Mouse (Mus musculus): ENCODE measurements around the gene Plekhn1. TPM values are rescaled to one million over a fixed set of nuclear protein-coding genes. Genes with fewer than 3 reads are reported as not detected.
A peak's percentile ranks its signal among the peaks of the same experiment; 100 is the strongest.

The Plekhn1 gene
- polyA plus RNA-seq, 1 experiment from 2014 or later: 29.0 TPM

- Histone ChIP-seq H3K27ac (replicated peaks) (peak overlapping the region; percentile 53), H3K9ac (replicated peaks) (peak overlapping the region; percentile 56), H3K27me3 (no peaks in the 10 kb centered on the region; the same call in 1 of the 2 replicates), H3K4me1 (peaks cover 27% of the 10 kb centered on the region), H3K4me3 (peak overlapping the region; percentile 54), H3K9me3 (no peaks in the 10 kb centered on the region), H3K4me2 (replicated peaks) (peak overlapping the region; percentile 93), H3K36me3 (no peaks in the 10 kb centered on the region)
- WGBS: under 1% methylated on average over 49 of the region's 49 CpGs
- ATAC-seq (replicated peaks): peak; percentile 53; the same call in 1 of the 2 replicates
Measured at GRCm38 (mm10) chr4:156203413-156204131, 31.1 kb downstream of the Plekhn1 start.

DNA sequence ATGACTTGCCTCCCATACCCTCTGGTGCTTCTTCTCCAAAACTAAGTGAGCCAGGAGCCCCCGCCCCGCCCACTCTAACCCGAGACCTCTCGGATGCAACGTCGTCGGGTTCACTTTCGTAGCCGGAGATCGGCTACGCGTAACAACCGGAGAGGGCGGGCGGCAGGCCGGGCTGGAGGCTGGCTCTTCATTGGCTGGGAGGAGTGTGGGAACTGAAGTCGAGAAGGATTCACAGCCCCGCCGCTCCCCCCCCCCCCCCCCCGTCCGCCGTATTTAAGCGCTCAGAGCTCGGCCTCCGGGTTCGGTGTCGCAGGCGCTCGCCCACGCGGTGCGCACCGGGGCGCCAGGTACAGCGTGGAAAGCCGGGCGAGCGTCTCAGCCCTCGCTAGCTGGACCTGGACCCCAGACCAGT, 31.6 kb downstream of the Plekhn1 start, which contains the start of gene AW011738:
TSS of gene AW011738 (plus strand) at position 304 of the 412 bp plus-strand sequence.
- peak within 1 kb of the TSS; percentile 54 for H3K4me3 ChIP-seq
- H3K27me3 ChIP-seq: no peaks in the 10 kb centered on the region; the same call in 1 of the 2 replicates
- under 1% methylated on average over 37 of the region's 39 CpGs for WGBS
- ATAC-seq (replicated peaks): peak; percentile 71
- H3K4me1 ChIP-seq: peaks cover 27% of the 10 kb centered on the region
- peak within 1 kb of the TSS; percentile 53 for H3K27ac ChIP-seq (replicated peaks)
- H3K9me3 ChIP-seq: no peaks in the 10 kb centered on the region
- no peaks in the 10 kb centered on the region for H3K36me3 ChIP-seq
- H3K4me2 ChIP-seq (replicated peaks): peak within 1 kb of the TSS; percentile 93
- peak within 1 kb of the TSS; percentile 56 for H3K9ac ChIP-seq (replicated peaks)

GRCm38 (mm10) chr4:156202462-156202893, 32.2 kb downstream of the Plekhn1 start:
- no peaks in the 10 kb centered on the region for H3K36me3 ChIP-seq
- H3K27me3 ChIP-seq: no peaks in the 10 kb centered on the region; the same call in 1 of the 2 replicates
- WGBS: 39% methylated on average over 12 of the region's 12 CpGs
- peak overlapping the region; percentile 93 for H3K4me2 ChIP-seq (replicated peaks)
- H3K27ac ChIP-seq (replicated peaks): peak overlapping the region; percentile 33; the same call in 1 of the 2 replicates
- peak overlapping the region; percentile 56; the same call in 1 of the 2 replicates for H3K9ac ChIP-seq (replicated peaks)
- H3K4me1 ChIP-seq: peaks cover 30% of the 10 kb centered on the region
- peak overlapping the region; percentile 54 for H3K4me3 ChIP-seq
- no peaks in the 10 kb centered on the region for H3K9me3 ChIP-seq
- ATAC-seq (replicated peaks): no peak

DNA sequence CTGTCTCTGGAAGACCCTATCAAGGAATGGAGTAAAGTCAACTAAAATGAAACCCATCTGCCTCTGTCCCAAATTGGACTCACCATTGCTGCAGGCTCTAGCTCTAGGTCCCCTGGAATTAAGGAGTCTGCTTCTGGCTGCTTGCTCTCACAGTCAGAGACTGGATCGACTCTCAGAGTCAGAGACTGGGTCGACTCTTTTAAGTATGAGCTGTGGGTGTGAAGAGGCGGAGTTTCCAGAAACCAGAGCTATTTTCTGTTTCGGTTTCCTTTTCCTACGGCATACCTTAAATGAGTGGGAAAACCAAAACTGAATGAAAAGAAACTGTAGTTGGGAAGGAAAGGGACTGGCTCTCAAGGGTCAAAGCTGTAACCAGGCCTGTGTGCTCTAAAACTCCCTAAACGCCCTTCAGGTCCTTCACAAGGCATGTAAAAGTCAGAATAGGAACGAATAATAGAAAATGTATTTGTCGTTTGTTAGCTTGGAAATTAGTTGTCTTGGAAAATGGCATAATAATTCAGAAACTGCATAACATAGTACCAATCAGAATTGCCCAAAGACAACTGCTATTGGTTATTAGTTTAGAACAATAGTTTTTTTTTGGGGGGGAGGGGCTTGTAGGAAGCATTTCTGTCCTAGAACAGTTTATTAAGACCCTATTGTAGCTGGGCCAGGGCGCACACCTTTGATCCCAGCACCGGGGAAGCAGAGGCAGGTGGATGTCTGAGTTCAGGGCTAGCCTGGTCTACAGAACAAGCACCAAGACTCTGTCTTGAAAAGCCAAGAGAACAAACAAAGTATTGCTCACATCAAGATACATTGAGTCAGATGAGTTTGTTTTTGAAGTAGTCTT, 33.8 kb downstream of the Plekhn1 start, which contains the start of gene Isg15:
TSS of gene Isg15 (minus strand) at position 196 of the 853 bp plus-strand sequence.
- Histone ChIP-seq H3K9me3 (no peaks in the 10 kb centered on the region), H3K4me1 (peaks cover 38% of the 10 kb centered on the region), H3K4me2 (replicated peaks) (no peak within 1 kb of the TSS), H3K9ac (replicated peaks) (no peak within 1 kb of the TSS), H3K4me3 (no peak within 1 kb of the TSS), H3K36me3 (no peaks in the 10 kb centered on the region), H3K27ac (replicated peaks) (no peak within 1 kb of the TSS), H3K27me3 (no peaks in the 10 kb centered on the region; the same call in 1 of the 2 replicates)
- 65% methylated on average over 10 of the region's 10 CpGs for WGBS
- no peak for ATAC-seq (replicated peaks)

- Histone ChIP-seq H3K4me3 (peak overlapping the region; percentile 77), H3K9ac (replicated peaks) (peak overlapping the region; percentile 69), H3K4me2 (replicated peaks) (peak overlapping the region; percentile 61), H3K27me3 (no peaks in the 10 kb centered on the region), H3K27ac (replicated peaks) (peak overlapping the region; percentile 95), H3K36me3 (peaks cover 4% of the 10 kb centered on the region; the same call in 1 of the 2 replicates), H3K9me3 (no peaks in the 10 kb centered on the region), H3K4me1 (peaks cover 45% of the 10 kb centered on the region)
- under 1% methylated on average over 26 of the region's 26 CpGs for WGBS
- ATAC-seq (replicated peaks): peak; percentile 92
Measured at GRCm38 (mm10) chr4:156197829-156198205, 36.8 kb downstream of the Plekhn1 start.

- WGBS: 0% methylated on average over 32 of the region's 88 CpGs
- no peaks in the 10 kb centered on the region for H3K27me3 ChIP-seq
- peak; percentile 73 for ATAC-seq (replicated peaks)
- H3K4me2 ChIP-seq (replicated peaks): peak within 1 kb of the TSS; percentile 96
- peak within 1 kb of the TSS; percentile 95 for H3K27ac ChIP-seq (replicated peaks)
- H3K36me3 ChIP-seq: peaks cover 4% of the 10 kb centered on the region; the same call in 1 of the 2 replicates
- H3K4me1 ChIP-seq: peaks cover 45% of the 10 kb centered on the region
- peak within 1 kb of the TSS; percentile 79 for H3K9ac ChIP-seq (replicated peaks)
- H3K4me3 ChIP-seq: peak within 1 kb of the TSS; percentile 77
- no peaks in the 10 kb centered on the region for H3K9me3 ChIP-seq
Measured at GRCm38 (mm10) chr4:156197131-156197828, 37.4 kb downstream of the Plekhn1 start, which contains the start of gene Agrn. TSS of gene Agrn (minus strand) at chr4:156197488.

DNA sequence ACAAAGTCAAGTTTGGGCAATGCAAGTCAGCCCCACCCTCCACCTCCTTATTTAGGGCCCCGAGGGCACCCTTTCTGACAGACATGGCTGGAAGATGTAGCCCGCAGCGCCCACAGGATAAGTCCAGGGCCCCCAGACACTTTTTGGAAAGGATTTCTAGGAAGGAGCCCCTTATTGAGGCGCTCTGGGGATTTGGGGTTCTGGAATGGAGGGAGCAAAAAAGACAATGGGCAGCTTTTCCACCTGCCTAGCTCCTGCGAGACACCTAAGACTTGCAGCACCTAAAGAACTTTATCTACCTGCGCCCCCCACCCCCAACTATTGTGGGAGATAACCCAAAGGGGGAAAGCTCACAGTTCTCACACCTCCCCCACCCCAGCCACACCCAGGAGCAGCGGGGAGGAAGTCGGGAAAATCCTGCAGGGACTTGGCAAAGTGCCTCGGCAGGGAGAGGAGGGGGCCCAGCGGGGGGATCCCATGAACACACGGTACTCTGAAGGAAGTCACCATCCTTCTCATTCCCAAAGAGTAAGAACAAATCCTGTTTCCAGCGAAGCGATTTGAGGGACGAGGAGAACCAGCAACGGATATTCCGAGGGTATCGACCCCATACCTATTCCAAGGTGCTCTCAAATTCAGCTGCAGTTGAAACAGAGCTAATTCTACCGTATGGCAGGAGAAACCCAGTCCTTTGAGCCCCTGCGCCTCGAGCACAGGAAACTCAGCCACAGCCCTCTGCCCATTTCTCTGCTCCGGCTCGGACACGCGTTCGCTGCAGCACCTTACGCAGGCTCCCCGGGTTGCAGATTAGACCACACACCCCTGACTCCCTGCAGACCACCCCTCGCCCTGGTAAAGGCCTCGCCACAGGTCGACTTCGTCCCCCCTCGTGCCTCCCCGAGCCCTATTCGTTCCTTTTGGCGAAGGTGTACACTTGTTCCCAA, 38.5 kb downstream of the Plekhn1 start:
- peak overlapping the region; percentile 96 for H3K4me2 ChIP-seq (replicated peaks)
- 2% methylated on average over 35 of the region's 35 CpGs for WGBS
- H3K4me1 ChIP-seq: peaks cover 47% of the 10 kb centered on the region
- H3K36me3 ChIP-seq: peaks cover 7% of the 10 kb centered on the region; the same call in 1 of the 2 replicates
- H3K9me3 ChIP-seq: no peaks in the 10 kb centered on the region
- peak overlapping the region; percentile 95 for H3K27ac ChIP-seq (replicated peaks)
- H3K4me3 ChIP-seq: peak overlapping the region; percentile 77
- peak; percentile 4; the same call in 1 of the 2 replicates for ATAC-seq (replicated peaks)
- H3K27me3 ChIP-seq: no peaks in the 10 kb centered on the region
- peak overlapping the region; percentile 79 for H3K9ac ChIP-seq (replicated peaks)

- Histone ChIP-seq H3K4me3 (no peak overlapping the region), H3K27me3 (no peaks in the 10 kb centered on the region), H3K9ac (replicated peaks) (no peak overlapping the region), H3K4me2 (replicated peaks) (no peak overlapping the region), H3K9me3 (no peaks in the 10 kb centered on the region), H3K4me1 (peaks cover 63% of the 10 kb centered on the region), H3K36me3 (peaks cover 13% of the 10 kb centered on the region), H3K27ac (replicated peaks) (no peak overlapping the region)
- no peak for ATAC-seq (replicated peaks)
- WGBS: 44% methylated on average over 6 of the region's 6 CpGs
Measured at GRCm38 (mm10) chr4:156194346-156194745, 40.3 kb downstream of the Plekhn1 start.

DNA sequence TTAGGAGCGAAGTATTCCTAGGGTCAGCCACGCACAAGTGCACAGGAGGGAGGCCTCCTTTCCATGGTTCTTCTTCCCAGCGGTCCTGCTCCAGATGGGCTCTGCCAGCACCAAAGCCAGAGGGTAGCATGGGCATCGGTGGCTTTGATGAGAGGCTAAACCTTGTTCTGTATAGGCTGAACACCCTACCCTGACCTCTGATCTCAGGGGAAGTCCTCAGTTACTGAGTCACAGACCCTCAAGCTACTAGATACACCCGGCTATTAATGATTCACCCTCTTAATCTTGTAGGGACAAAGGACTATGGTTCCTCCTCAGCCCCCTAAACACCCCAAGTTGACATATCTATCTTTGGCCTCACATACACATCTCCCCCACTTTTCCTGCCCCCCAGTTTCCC, 40.8 kb downstream of the Plekhn1 start:
- H3K9ac ChIP-seq (replicated peaks): no peak overlapping the region
- peaks cover 13% of the 10 kb centered on the region for H3K36me3 ChIP-seq
- H3K27ac ChIP-seq (replicated peaks): no peak overlapping the region; the same call in 1 of the 2 replicates
- WGBS: 74% methylated on average over 5 of the region's 5 CpGs
- H3K4me1 ChIP-seq: peaks cover 67% of the 10 kb centered on the region
- H3K27me3 ChIP-seq: no peaks in the 10 kb centered on the region
- H3K4me3 ChIP-seq: no peak overlapping the region
- no peak overlapping the region for H3K4me2 ChIP-seq (replicated peaks)
- no peaks in the 10 kb centered on the region for H3K9me3 ChIP-seq
- ATAC-seq (replicated peaks): no peak

DNA sequence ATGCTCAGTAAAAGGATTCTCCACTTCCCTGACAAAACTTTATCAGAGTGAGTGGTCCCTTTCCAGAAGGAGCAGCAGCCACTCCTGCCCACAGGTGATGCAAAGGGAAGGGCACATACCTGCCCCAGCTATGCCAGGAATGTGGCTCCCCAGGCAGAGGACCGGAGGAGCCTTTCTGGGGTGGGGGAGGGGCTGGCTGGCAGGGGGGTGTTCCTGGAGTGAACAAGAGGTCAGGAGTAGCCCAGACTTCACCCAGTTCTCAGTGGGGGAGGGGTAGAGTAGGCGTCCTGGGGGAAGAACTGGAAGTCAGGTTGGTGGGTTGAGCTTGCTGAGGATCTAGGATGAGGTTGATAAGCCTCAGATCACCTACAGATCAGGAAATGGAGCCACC, 41.5 kb downstream of the Plekhn1 start:
- H3K9ac ChIP-seq (replicated peaks): no peak overlapping the region
- H3K4me3 ChIP-seq: no peak overlapping the region
- 29% methylated on average over 2 of the region's 2 CpGs for WGBS
- H3K36me3 ChIP-seq: peaks cover 13% of the 10 kb centered on the region
- no peaks in the 10 kb centered on the region for H3K9me3 ChIP-seq
- no peaks in the 10 kb centered on the region for H3K27me3 ChIP-seq
- ATAC-seq (replicated peaks): no peak
- no peak overlapping the region for H3K27ac ChIP-seq (replicated peaks)
- no peak overlapping the region for H3K4me2 ChIP-seq (replicated peaks)
- peaks cover 74% of the 10 kb centered on the region for H3K4me1 ChIP-seq

All from forebrain, embryonic 15.5 days (tissue).